Mouse (Mus musculus): ENCODE measurements around the gene Mnx1. TPM values are rescaled to one million over a fixed set of nuclear protein-coding genes. Genes with fewer than 3 reads are reported as not detected.

The Mnx1 gene
- polyA plus RNA-seq (2015; fragmentation: Nextera tagmentation; extraction: Ambion mirVana), result 0.08 and 0.18 TPM in 2 replicates

GRCm38 (mm10) chr5:29478208-29479197 lies at the start of gene Mnx1:
Mnx1 (minus strand) TSS chr5:29478470.
- Histone ChIP-seq H3K36me3 (no peaks in the 10 kb centered on the region), H3K9me3 (no peaks in the 10 kb centered on the region), H3K9ac (peak within 1 kb of the TSS; percentile 35; the same call in 1 of the 2 replicates), H3K27ac (no peak within 1 kb of the TSS), H3K4me3 (peak within 1 kb of the TSS; percentile 47), H3K4me1 (peaks cover 25% of the 10 kb centered on the region), H3K4me2 (replicated peaks) (peak within 1 kb of the TSS; percentile 78), H3K27me3 (peaks cover 99% of the 10 kb centered on the region)
- under 1% methylated on average over 65 of the region's 65 CpGs for WGBS
- ATAC-seq (ENCODE audit: low FRiP score, low read depth), result 0 out of 2 replicates have a peak, but pooled peaks have one; percentile 57

- H3K9me3 ChIP-seq, result no peaks in the 10 kb centered on the region
- H3K4me3 ChIP-seq, result no peak overlapping the region
Observed at GRCm38 (mm10) chr5:29516432-29516831, 38.2 kb upstream of the Mnx1 start.

GRCm38 (mm10) chr5:29515888-29516287 lies 37.6 kb upstream of the Mnx1 start:
- ATAC-seq (ENCODE audit: low FRiP score, low read depth), result no peak
- Histone ChIP-seq H3K36me3 (no peaks in the 10 kb centered on the region), H3K4me1 (no peaks in the 10 kb centered on the region), H3K27me3 (no peaks in the 10 kb centered on the region), H3K27ac (no peak overlapping the region), H3K4me2 (replicated peaks) (no peak overlapping the region), H3K9me3 (no peaks in the 10 kb centered on the region), H3K9ac (no peak overlapping the region), H3K4me3 (no peak overlapping the region)
- whole genome bisulfite sequencing, result 83% methylated on average over 3 of the region's 3 CpGs

More at GRCm38 (mm10) chr5:29516432-29516831, 38.2 kb upstream of the Mnx1 start:
- ATAC-seq (ENCODE audit: low FRiP score, low read depth), result no peak
- H3K9ac ChIP-seq, result no peak overlapping the region
- no peaks in the 10 kb centered on the region for H3K4me1 ChIP-seq
- WGBS, result 89% methylated on average over 5 of the region's 5 CpGs
- no peaks in the 10 kb centered on the region for H3K27me3 ChIP-seq
- no peak overlapping the region for H3K27ac ChIP-seq
- H3K4me2 ChIP-seq (replicated peaks), result no peak overlapping the region
- no peaks in the 10 kb centered on the region for H3K36me3 ChIP-seq

- Histone ChIP-seq H3K4me1 (no peaks in the 10 kb centered on the region), H3K9me3 (0 out of 2 replicates have a peak, but pooled peaks cover 4% of the 10 kb centered on the region), H3K4me3 (no peak overlapping the region), H3K27me3 (no peaks in the 10 kb centered on the region), H3K27ac (no peak overlapping the region), H3K4me2 (replicated peaks) (no peak overlapping the region), H3K9ac (no peak overlapping the region), H3K36me3 (no peaks in the 10 kb centered on the region)
- WGBS, result 56% methylated on average over 3 of the region's 3 CpGs
- no peak for ATAC-seq (ENCODE audit: low FRiP score, low read depth)
Observed at GRCm38 (mm10) chr5:29507013-29507412, 28.7 kb upstream of the Mnx1 start.

- H3K4me3 ChIP-seq, result no peak overlapping the region
- H3K27me3 ChIP-seq, result peaks cover 95% of the 10 kb centered on the region
- no peak for ATAC-seq (ENCODE audit: low FRiP score, low read depth)
- H3K4me1 ChIP-seq, result peaks cover 9% of the 10 kb centered on the region; the same call in 1 of the 2 replicates
- no peak overlapping the region for H3K27ac ChIP-seq
- WGBS, result 13% methylated on average over 13 of the region's 13 CpGs
- no peaks in the 10 kb centered on the region for H3K9me3 ChIP-seq
- no peak overlapping the region for H3K9ac ChIP-seq
- no peak overlapping the region for H3K4me2 ChIP-seq (replicated peaks)
- no peaks in the 10 kb centered on the region for H3K36me3 ChIP-seq
Observed at GRCm38 (mm10) chr5:29487321-29487720, 9.1 kb upstream of the Mnx1 start.

- H3K9me3 ChIP-seq, result no peaks in the 10 kb centered on the region
- 3% methylated on average over 10 of the region's 10 CpGs for WGBS
- no peak overlapping the region for H3K9ac ChIP-seq
- peaks cover 9% of the 10 kb centered on the region; the same call in 1 of the 2 replicates for H3K4me1 ChIP-seq
- no peak overlapping the region for H3K27ac ChIP-seq
- no peak overlapping the region for H3K4me3 ChIP-seq
- peak overlapping the region; percentile 38 for H3K4me2 ChIP-seq (replicated peaks)
- H3K27me3 ChIP-seq, result peaks cover 97% of the 10 kb centered on the region
- no peaks in the 10 kb centered on the region for H3K36me3 ChIP-seq
- ATAC-seq (ENCODE audit: low FRiP score, low read depth), result no peak
Observed at GRCm38 (mm10) chr5:29485941-29486320, 7.7 kb upstream of the Mnx1 start.

GRCm38 (mm10) chr5:29484965-29485940 lies 7.0 kb upstream of the Mnx1 start:
- Histone ChIP-seq H3K36me3 (no peaks in the 10 kb centered on the region), H3K27me3 (peaks cover 98% of the 10 kb centered on the region), H3K4me3 (peak overlapping the region; percentile 15), H3K4me1 (peaks cover 9% of the 10 kb centered on the region; the same call in 1 of the 2 replicates), H3K27ac (no peak overlapping the region), H3K9me3 (no peaks in the 10 kb centered on the region), H3K9ac (no peak overlapping the region), H3K4me2 (replicated peaks) (peak overlapping the region; percentile 38)
- no peak for ATAC-seq (ENCODE audit: low FRiP score, low read depth)
- 1% methylated on average over 38 of the region's 38 CpGs for WGBS

GRCm38 (mm10) chr5:29483801-29484200 lies 5.5 kb upstream of the Mnx1 start:
- no peak for ATAC-seq (ENCODE audit: low FRiP score, low read depth)
- Histone ChIP-seq H3K27me3 (peaks cover 98% of the 10 kb centered on the region), H3K9ac (no peak overlapping the region), H3K9me3 (no peaks in the 10 kb centered on the region), H3K4me1 (peaks cover 13% of the 10 kb centered on the region), H3K4me3 (no peak overlapping the region), H3K4me2 (replicated peaks) (no peak overlapping the region), H3K36me3 (no peaks in the 10 kb centered on the region), H3K27ac (no peak overlapping the region)
- WGBS, result 11% methylated on average over 4 of the region's 4 CpGs

GRCm38 (mm10) chr5:29479198-29479593 lies 926 bp upstream of the Mnx1 start:
- Histone ChIP-seq H3K36me3 (no peaks in the 10 kb centered on the region), H3K9ac (no peak overlapping the region), H3K4me2 (replicated peaks) (peak overlapping the region; percentile 78), H3K27ac (no peak overlapping the region), H3K9me3 (no peaks in the 10 kb centered on the region), H3K4me3 (peak overlapping the region; percentile 47), H3K4me1 (peaks cover 20% of the 10 kb centered on the region), H3K27me3 (peaks cover 99% of the 10 kb centered on the region)
- peak; percentile 51; the same call in 1 of the 2 replicates for ATAC-seq (ENCODE audit: low FRiP score, low read depth)
- WGBS, result under 1% methylated on average over 14 of the region's 14 CpGs

GRCm38 (mm10) chr5:29477474-29478207 lies 629 bp downstream of the Mnx1 start:
- H3K9me3 ChIP-seq, result no peaks in the 10 kb centered on the region
- H3K4me2 ChIP-seq (replicated peaks), result peak overlapping the region; percentile 78
- H3K4me3 ChIP-seq, result peak overlapping the region; percentile 47
- 1% methylated on average over 69 of the region's 73 CpGs for WGBS
- H3K4me1 ChIP-seq, result peaks cover 25% of the 10 kb centered on the region
- H3K27me3 ChIP-seq, result peaks cover 99% of the 10 kb centered on the region
- no peak overlapping the region for H3K27ac ChIP-seq
- H3K9ac ChIP-seq, result peak overlapping the region; percentile 31; the same call in 1 of the 2 replicates
- no peaks in the 10 kb centered on the region for H3K36me3 ChIP-seq
- no peak for ATAC-seq (ENCODE audit: low FRiP score, low read depth)

GRCm38 (mm10) chr5:29476021-29476420 lies 2.2 kb downstream of the Mnx1 start:
- Histone ChIP-seq H3K4me2 (replicated peaks) (no peak overlapping the region), H3K9ac (no peak overlapping the region), H3K4me1 (peaks cover 37% of the 10 kb centered on the region), H3K36me3 (no peaks in the 10 kb centered on the region), H3K4me3 (no peak overlapping the region), H3K9me3 (no peaks in the 10 kb centered on the region), H3K27me3 (peaks cover 100% of the 10 kb centered on the region), H3K27ac (no peak overlapping the region)
- ATAC-seq (ENCODE audit: low FRiP score, low read depth), result no peak
- WGBS, result 6% methylated on average over 1 of the region's 1 CpGs
